Mouse (Mus musculus) neural tube, embryonic 14.5 days (tissue): ENCODE results near the gene Zfp937. TPM values are rescaled to one million over a fixed set of nuclear protein-coding genes. Genes with fewer than 3 reads are reported as not detected.
"Not testable (repeated sequence)": the region's sequence is repeated elsewhere in the genome, so short reads cannot be mapped to it uniquely, and the experiment has no call there.

Experiments
- ATAC-seq: fragments of 200-750 bp; cut with Nextera tagmentation; 2 replicates; pipeline ENCODE4 v1.8.0; 2017; ENCODE audit warnings: low read depth, mild to moderate bottlenecking, moderate TSS enrichment, moderate library complexity
- H3K27ac ChIP-seq: fragments of 300-500 bp; sonication (generic); 2 replicates; pipeline ENCODE4 v1.5.1; 2014; ENCODE audit warnings: low read depth, mild to moderate bottlenecking, control low read depth, low read length, moderate library complexity, mixed read lengths
- H3K27me3 ChIP-seq: fragments of 300-500 bp; sonication (generic); 2 replicates; pipeline ENCODE4 v1.6.1; 2014; ENCODE audit warnings: low read length; ENCODE audit not compliant: control insufficient read depth, insufficient read depth
- H3K36me3 ChIP-seq: fragments of 300-500 bp; sonication (generic); 2 replicates; pipeline ENCODE4 v1.6.1; 2014; ENCODE audit warnings: low read length, mixed read lengths; ENCODE audit not compliant: control insufficient read depth, insufficient read depth
- H3K4me1 ChIP-seq: fragments of 300-500 bp; sonication (generic); 2 replicates; pipeline ENCODE4 v1.6.1; 2014; ENCODE audit warnings: low read length; ENCODE audit not compliant: control insufficient read depth, insufficient read depth
- H3K4me2 ChIP-seq: fragments of 300-500 bp; sonication (generic); 2 replicates; pipeline ENCODE4 v1.6.1; 2014; ENCODE audit warnings: mild to moderate bottlenecking, low read depth, low read length, control low read depth
- H3K4me3 ChIP-seq: fragments of 300-500 bp; sonication (generic); 2 replicates; pipeline ENCODE4 v1.5.1; 2014; ENCODE audit warnings: low read depth, low read length, control low read depth, mixed read lengths
- H3K9ac ChIP-seq: fragments of 300-500 bp; sonication (generic); replicated peaks from 2 replicates; pipeline ENCODE4 v1.6.1; 2014; ENCODE audit warnings: low read depth, mild to moderate bottlenecking, control low read depth, low read length, mixed read lengths
- H3K9me3 ChIP-seq: fragments of 300-500 bp; sonication (generic); 2 replicates; pipeline ENCODE4 v1.6.1; 2016; ENCODE audit warnings: low read length; ENCODE audit not compliant: control insufficient read depth
- WGBS: fragments of 180-500 bp; shearing (Covaris S2); extraction: QIAGEN DNeasy Blood & Tissue Kit; methylation state at CpG from one replicate; pipeline ENCODE4 v1.1.7; 2014; 5-methylcytosine and 5-hydroxymethylcytosine counted together
- polyA plus RNA-seq: library from polyadenylated mRNA; unstranded; fragments of >200 nt; fragmentation: Nextera tagmentation; extraction: Ambion mirVana; gene quantifications from 2 replicates; pipeline ENCODE4 v1.2.1, GENCODE M21; 2014

Gene Zfp937
- 11.7 and 13.1 TPM in 2 replicates for polyA plus RNA-seq

DNA sequence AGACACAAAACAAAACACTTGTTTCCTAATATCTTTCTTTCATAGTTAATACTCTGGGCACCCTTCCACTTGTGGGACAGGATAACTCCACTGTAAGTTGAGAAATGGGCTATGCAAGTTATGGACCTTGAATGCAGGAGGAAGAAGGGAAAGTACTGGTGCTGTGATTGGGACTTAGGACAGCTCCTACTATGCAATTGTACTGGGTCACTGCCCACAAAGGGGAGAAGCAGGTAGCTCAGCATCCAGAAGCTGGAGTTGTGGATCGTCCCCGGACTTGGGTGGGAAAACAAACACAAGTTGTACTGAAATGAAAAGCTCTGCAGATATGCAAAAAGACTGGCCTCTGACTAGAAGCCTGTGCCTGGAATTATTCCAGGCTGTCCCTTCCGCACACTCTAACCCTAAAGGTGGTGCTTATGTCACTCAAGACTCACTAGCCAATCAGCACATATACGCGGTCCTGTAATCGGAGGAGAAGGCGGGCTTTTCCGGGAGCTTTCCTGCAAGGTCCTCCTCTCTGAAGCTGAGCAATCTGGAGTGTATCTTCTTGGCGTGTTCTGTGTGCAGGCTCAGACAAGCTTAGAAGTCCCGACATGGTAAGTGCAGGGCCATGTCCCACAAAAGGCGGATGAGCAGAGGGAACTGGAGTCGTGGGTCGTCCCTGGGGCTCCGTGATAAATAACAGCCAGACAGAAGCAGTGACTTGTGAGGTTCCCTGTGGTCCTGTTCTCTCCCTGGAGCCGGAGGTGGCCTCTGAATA is at the start of gene Zfp937:
TSS of gene Zfp937 (plus strand) at position 474 of the 763 bp plus-strand sequence.
- peak within 1 kb of the TSS; percentile 34 for H3K4me2 ChIP-seq
- not testable (repeated sequence) for H3K27ac ChIP-seq, H3K9me3 ChIP-seq, H3K36me3 ChIP-seq, H3K27me3 ChIP-seq, H3K4me1 ChIP-seq
- H3K4me3 ChIP-seq = peak within 1 kb of the TSS; percentile 34
- under 1% methylated on average over 15 of the region's 15 CpGs for WGBS
- peak; percentile 100 for ATAC-seq
- H3K9ac ChIP-seq = 0 out of 2 replicates have a peak within 1 kb of the TSS, but pooled peaks have one; percentile 32

DNA sequence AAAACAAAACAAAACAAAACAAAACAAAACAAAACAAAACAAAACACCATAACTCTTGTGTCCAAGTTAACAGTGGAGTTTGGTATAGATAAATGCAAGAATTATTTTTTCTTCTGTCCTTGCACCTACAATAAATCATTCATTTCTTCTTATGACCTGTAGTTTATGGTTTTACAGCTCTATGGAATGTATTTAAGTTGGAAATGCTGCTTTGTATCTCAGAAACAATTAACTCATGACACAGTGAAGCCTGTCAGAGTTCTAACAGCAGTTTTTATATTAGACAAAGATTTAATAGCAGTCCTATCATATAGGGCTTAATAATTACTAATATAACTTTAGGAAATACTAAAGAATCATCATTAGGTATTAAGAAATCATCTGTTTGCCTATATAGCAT is 44.0 kb upstream of the Zfp937 start:
- no peaks in the 10 kb centered on the region for H3K27me3 ChIP-seq

DNA sequence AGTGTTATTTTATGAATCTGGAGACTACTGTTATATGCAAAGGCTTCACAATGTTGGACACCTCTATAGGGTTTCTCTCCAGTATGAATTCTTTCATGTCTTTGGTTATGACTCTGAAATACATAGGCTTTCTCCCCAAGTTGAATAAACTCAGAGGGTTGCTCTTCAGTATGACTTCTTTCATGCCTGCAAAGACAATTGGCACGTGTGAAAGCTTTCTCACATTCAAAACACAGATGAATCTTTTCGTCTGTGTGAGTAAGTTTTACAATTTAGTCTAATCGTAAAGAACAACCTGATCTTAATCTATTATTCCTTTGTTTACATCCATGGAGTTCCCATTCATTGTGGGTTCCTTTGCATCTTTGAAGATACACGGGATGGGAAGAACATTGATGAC is 38.3 kb upstream of the Zfp937 start, which contains the start of gene Gm10770:
TSS of gene Gm10770 (minus strand) at position 101 of the 400 bp plus-strand sequence.
- ATAC-seq, H3K36me3 ChIP-seq, H3K4me1 ChIP-seq, H3K9ac ChIP-seq, H3K27ac ChIP-seq, H3K4me3 ChIP-seq, H3K9me3 ChIP-seq, H3K27me3 ChIP-seq, H3K4me2 ChIP-seq: not testable (repeated sequence)
- WGBS = 84% methylated on average over 4 of the region's 4 CpGs

More for the DNA sequence above, 44.0 kb upstream of the Zfp937 start:
- ATAC-seq = no peak
- H3K9ac ChIP-seq = no peak overlapping the region
- H3K27ac ChIP-seq = no peak overlapping the region
- H3K4me3 ChIP-seq = no peak overlapping the region
- no peak overlapping the region for H3K4me2 ChIP-seq
- H3K36me3 ChIP-seq = no peaks in the 10 kb centered on the region
- no peaks in the 10 kb centered on the region for H3K4me1 ChIP-seq
- no peaks in the 10 kb centered on the region for H3K9me3 ChIP-seq

DNA sequence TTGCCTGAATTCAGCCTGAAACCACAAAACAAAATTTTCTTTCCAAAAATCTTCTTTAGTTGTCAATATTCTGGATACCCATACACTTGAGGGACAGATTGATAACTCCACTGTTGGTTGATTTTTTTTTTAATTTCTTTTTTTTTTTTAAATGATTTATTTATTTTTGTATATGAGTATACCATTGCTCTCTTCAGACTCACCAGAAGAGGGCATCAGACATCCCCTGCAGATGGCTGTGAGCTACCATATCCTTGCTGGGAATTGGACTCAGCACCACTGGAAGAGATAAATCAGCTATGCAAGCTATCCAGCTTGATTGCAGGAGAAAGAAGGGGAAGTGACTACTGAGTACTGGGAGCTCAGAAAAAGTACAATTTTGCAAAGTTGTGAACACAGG is 36.8 kb upstream of the Zfp937 start:
- not testable (repeated sequence) for H3K36me3 ChIP-seq, H3K4me1 ChIP-seq, H3K9ac ChIP-seq, H3K27me3 ChIP-seq, H3K4me2 ChIP-seq, ATAC-seq, H3K27ac ChIP-seq, H3K9me3 ChIP-seq, H3K4me3 ChIP-seq

DNA sequence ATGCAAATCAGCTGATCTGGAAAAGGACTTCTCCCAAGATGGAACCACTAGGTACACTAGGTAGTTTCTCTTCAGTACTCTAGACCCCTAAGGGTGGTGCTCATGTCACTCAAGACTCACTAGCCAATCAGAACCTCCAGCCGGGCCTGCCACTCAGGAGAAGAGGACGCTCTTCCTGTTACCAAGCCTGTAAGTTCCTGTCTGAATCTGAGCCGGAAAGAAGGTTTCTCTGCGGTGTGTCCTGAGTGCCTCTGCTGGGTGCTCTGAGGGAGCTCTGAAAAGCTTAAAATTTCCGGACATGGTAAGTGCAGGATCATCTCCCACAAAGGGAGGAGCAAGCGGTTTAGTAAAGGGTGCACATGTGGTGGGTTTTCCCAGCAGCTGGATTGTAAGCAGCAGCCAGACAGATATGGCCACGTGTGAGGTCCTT is 36.3 kb upstream of the Zfp937 start, which contains the start of gene Gm14139:
TSS of gene Gm14139 (plus strand) at position 186 of the 430 bp plus-strand sequence.
- not testable (repeated sequence) for ATAC-seq, H3K9ac ChIP-seq, H3K27ac ChIP-seq, H3K4me2 ChIP-seq, H3K9me3 ChIP-seq, H3K27me3 ChIP-seq, H3K36me3 ChIP-seq, H3K4me3 ChIP-seq, H3K4me1 ChIP-seq
- WGBS = 81% methylated on average over 7 of the region's 7 CpGs

DNA sequence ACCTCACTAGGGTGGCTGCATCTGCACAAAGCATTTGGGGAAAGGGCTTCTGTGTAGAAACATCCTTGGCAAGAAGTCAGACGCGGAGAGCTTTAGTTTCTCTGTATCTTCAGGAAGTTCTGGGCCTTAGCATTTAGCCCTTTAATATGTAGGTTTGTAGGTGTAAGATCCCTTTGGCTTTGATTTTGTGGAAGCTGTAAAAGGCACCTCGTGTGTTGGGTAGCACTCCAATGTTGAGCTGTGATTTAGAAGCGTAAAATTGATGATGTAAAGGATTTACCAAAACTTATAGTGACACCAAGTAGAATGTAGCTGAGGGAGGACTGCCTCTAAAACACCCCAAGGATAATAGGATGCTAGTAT is 471 bp downstream of the Zfp937 start:
- H3K4me1 ChIP-seq, H3K9me3 ChIP-seq, H3K27ac ChIP-seq, H3K36me3 ChIP-seq, H3K27me3 ChIP-seq: not testable (repeated sequence)
- Histone ChIP-seq H3K4me3 (peak overlapping the region; percentile 34), H3K4me2 (peak overlapping the region; percentile 34; the same call in 1 of the 2 replicates), H3K9ac (0 out of 2 replicates have a peak overlapping the region, but pooled peaks have one; percentile 32)
- 21% methylated on average over 3 of the region's 4 CpGs for WGBS
- peak; percentile 25; the same call in 1 of the 2 replicates for ATAC-seq

DNA sequence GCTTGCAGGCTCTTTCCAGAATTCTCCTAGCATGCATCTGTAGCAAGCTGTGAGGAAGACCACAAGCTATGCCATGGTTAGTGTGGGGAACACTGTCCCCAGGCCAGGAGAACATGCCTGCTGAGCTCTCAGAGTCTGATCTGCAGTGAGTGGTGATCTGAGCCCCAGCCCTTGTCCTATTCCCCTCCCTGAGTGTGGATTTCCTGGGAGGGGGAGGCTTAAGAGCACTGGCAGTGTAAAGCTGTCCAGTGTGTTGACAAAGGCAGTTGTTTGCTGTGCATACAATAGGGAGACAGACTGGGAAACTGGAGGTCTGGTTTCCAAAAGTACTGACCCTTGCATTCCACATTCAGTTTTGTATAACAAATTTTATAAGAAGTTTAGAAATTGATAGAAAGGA is 5.4 kb downstream of the Zfp937 start:
- H3K4me3 ChIP-seq, H3K9me3 ChIP-seq, H3K36me3 ChIP-seq, ATAC-seq, H3K27me3 ChIP-seq, H3K4me2 ChIP-seq, H3K4me1 ChIP-seq, H3K27ac ChIP-seq, H3K9ac ChIP-seq: not testable (repeated sequence)

DNA sequence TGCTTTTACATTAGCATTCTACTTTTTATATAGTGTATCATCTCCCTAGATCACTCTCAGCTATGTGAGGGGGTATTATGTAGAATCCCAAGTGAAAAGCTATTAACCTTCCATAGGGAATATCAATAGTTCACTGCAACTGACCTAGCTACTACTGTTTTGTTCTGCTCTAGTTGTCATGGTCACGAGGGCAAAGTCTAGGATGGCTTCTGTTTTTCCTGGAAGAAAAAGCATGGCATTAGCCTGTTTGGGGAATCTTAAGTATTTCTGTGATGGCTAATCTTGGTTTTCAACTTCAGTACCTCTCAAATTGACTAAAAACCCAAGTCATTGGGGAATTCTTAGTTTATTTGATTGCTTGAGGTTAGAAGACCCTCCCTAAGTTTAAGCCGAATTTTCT is 25.3 kb downstream of the Zfp937 start:
- no peak overlapping the region for H3K9ac ChIP-seq
- no peak overlapping the region for H3K27ac ChIP-seq
- no peaks in the 10 kb centered on the region for H3K4me1 ChIP-seq
- ATAC-seq = no peak
- 92% methylated on average over 2 of the region's 2 CpGs for WGBS
- no peak overlapping the region for H3K4me2 ChIP-seq
- no peak overlapping the region for H3K4me3 ChIP-seq
- no peaks in the 10 kb centered on the region; the same call in 1 of the 2 replicates for H3K36me3 ChIP-seq
- peaks cover 5% of the 10 kb centered on the region; the same call in 1 of the 2 replicates for H3K9me3 ChIP-seq
- no peaks in the 10 kb centered on the region for H3K27me3 ChIP-seq

DNA sequence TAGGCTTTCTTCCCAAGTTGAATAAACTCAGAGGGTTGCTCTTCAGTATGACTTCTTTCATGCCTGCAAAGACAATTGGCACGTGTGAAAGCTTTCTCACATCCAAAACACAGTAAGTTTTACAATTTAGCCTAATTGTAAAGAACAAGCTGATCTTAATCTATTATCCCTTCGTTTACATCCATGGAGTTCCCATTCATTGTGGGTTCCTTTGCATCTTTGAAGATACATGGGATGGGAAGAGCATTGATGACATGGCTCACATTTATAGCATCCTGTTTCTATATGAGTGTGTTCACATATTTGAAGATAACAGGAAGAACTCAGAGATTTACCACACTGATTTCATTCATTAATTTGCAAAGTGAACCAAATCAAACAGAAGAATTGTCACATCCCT is 37.6 kb downstream of the Zfp937 start, which contains the start of gene Gm21994:
TSS of gene Gm21994 (minus strand) at position 101 of the 400 bp plus-strand sequence.
- not testable (repeated sequence) for ATAC-seq, H3K9me3 ChIP-seq, H3K27ac ChIP-seq, H3K27me3 ChIP-seq, H3K4me1 ChIP-seq, H3K36me3 ChIP-seq, H3K9ac ChIP-seq, H3K4me2 ChIP-seq, H3K4me3 ChIP-seq
- WGBS = 63% methylated on average over 2 of the region's 2 CpGs
